Mouse (Mus musculus) erythroblast, embryonic 14.5 days (primary cell): ENCODE data around the gene Slc17a2.

Source experiments
- GATA1 ChIP-seq: IDR thresholded peaks from 2 replicates; pipeline ENCODE4 v1.6.1; 2012; ENCODE audit warnings: low read length, inconsistent platforms, mixed read lengths
- TAL1 ChIP-seq: IDR thresholded peaks from 3 replicates; pipeline ENCODE4 v1.6.1; 2012; ENCODE audit warnings: low read length, inconsistent platforms, mixed read lengths

DNA sequence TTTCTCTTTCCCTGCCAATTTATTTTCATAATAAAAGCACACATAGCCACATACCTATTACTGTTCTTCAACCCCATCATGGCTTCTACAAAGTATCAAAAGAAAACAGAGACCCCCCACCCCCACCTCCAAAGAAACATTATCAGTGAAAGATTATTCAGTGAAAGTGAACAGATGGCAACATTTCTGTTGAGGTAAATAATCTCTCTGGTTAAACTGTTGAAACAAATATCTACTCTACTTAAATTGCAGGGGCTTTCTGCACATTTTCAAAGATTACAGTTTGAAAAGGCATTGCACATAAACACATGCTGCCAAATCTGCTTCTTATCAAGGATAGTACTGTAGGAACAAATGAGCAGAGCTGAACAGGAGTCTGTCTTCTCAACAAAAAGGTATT lies 55.0 kb downstream of the Slc17a2 start:
- TF ChIP-seq TAL1 (no peak), GATA1 (no peak)
